Mouse (Mus musculus): ENCODE data around the gene Slc25a22. TPM values are rescaled to one million over a fixed set of nuclear protein-coding genes. Genes with fewer than 3 reads are reported as not detected.

Gene Slc25a22
- total and polyA plus RNA-seq, 3 experiments, result 6.5 to 31.5 (median 16.1) TPM

GRCm38 (mm10) chr7:141475805-141476158, 38.1 kb upstream of the Slc25a22 start:
- H3K79me2 ChIP-seq (replicated peaks; ENCODE audit: control insufficient read depth, extremely low read depth, insufficient read depth, poor library complexity, severe bottlenecking), result peaks cover 22% of the 10 kb centered on the region
- peaks cover 9% of the 10 kb centered on the region for H3K27me3 ChIP-seq (replicated peaks)
- H3K4me1 ChIP-seq (ENCODE audit: control insufficient read depth in 1 of 2, insufficient read depth in 2 of 2), result peaks cover 13 to 43% of the 10 kb centered on the region in 2 experiments
- in situ Hi-C loops (cut with MboI; ENCODE audit: low pct_ligation_motif_present, low pct_unique_long_range_greater_than_20kb, low sequenced_read_pairs) (no loop called here), dilution Hi-C loops (cut with MboI; ENCODE audit: extremely low pct_ligation_motif_present, extremely low pct_unique_long_range_greater_than_20kb, low sequenced_read_pairs) (no loop called here)
- no peak overlapping the region for H3K27ac ChIP-seq (ENCODE audit: insufficient read depth, low read depth)
- peak overlapping the region; percentile 74 to 96 (median 89) for H3K4me3 ChIP-seq (replicated peaks in 1 of 3; ENCODE audit: low read depth in 2 of 3, low read length in 2 of 3, poor library complexity in 1 of 3)
- H3K4me2 ChIP-seq (ENCODE audit: insufficient read depth, low read depth, poor library complexity, severe bottlenecking), result peak overlapping the region; percentile 53
- no peak for DNase-seq (ENCODE audit: extremely low read depth)
- TF ChIP-seq MAFK (IDR thresholded peaks at IDR 0.05; ENCODE audit: insufficient replicate concordance, low read length) (no peak), RAD21 (IDR thresholded peaks at IDR 0.05; ENCODE audit: low read depth, low read length) (no peak), SMC3 (IDR thresholded peaks at IDR 0.05; ENCODE audit: low read depth, low read length) (no peak), TCF12 (IDR thresholded peaks at IDR 0.05; ENCODE audit: low read depth, low read length) (no peak), ETS1 (conservative IDR thresholded peaks at IDR 0.05; ENCODE audit: low read depth, low read length) (no peak), POLR2A (IDR thresholded peaks at IDR 0.05; ENCODE audit: low read depth, low read length) (no peak), ZNF384 (IDR thresholded peaks at IDR 0.05; ENCODE audit: low read depth, low read length) (no peak), ELF1 (IDR thresholded peaks at IDR 0.05; ENCODE audit: low read depth, low read length) (no peak), TBP (conservative IDR thresholded peaks at IDR 0.05; ENCODE audit: low read depth, low read length) (no peak), MAX (IDR thresholded peaks at IDR 0.05; ENCODE audit: low read length) (no peak), KAT2A (IDR thresholded peaks at IDR 0.05; ENCODE audit: insufficient replicate concordance, low read length) (no peak), MEF2A (IDR thresholded peaks at IDR 0.05; ENCODE audit: borderline replicate concordance, low read depth, low read length) (no peak), BHLHE40 (IDR thresholded peaks at IDR 0.05; ENCODE audit: low read depth, low read length) (no peak), UBTF (IDR thresholded peaks at IDR 0.05; ENCODE audit: low read depth, low read length) (no peak), CHD2 (IDR thresholded peaks at IDR 0.05; ENCODE audit: low read length) (no peak), JUND (conservative IDR thresholded peaks at IDR 0.05; ENCODE audit: low read depth, low read length) (no peak), MAZ (IDR thresholded peaks at IDR 0.05; ENCODE audit: low read depth, low read length) (no peak), CTCF (conservative IDR thresholded peaks at IDR 0.05 in 1 of 2, IDR thresholded peaks at IDR 0.05 in 1 of 2; ENCODE audit: low read depth in 2 of 2, low read length in 2 of 2) (no peak), NRF1 (IDR thresholded peaks at IDR 0.05; ENCODE audit: low read depth, low read length) (no peak), E2F4 (IDR thresholded peaks at IDR 0.05; ENCODE audit: insufficient replicate concordance, low read depth, low read length) (no peak)
- no peaks in the 10 kb centered on the region for H3K9me3 ChIP-seq (replicated peaks; ENCODE audit: low read length)
- H3K36me3 ChIP-seq (replicated peaks in 1 of 2; ENCODE audit: control insufficient read depth in 1 of 2, insufficient read depth in 1 of 2, low read length in 1 of 2), result peaks cover 16 to 26% of the 10 kb centered on the region in 2 experiments
- peak overlapping the region; percentile 40 for H3K9ac ChIP-seq (ENCODE audit: insufficient read depth, low read depth)

GRCm38 (mm10) chr7:141475011-141475804, 37.5 kb upstream of the Slc25a22 start, which contains the start of the genes Polr2l and Tspan4:
Gene Polr2l, minus strand, starts transcription at chr7:141475132.
Gene Tspan4, plus strand, starts transcription at chr7:141475240.
- no peaks in the 10 kb centered on the region for H3K9me3 ChIP-seq (replicated peaks; ENCODE audit: low read length)
- H3K4me2 ChIP-seq (ENCODE audit: insufficient read depth, low read depth, poor library complexity, severe bottlenecking), result peak within 1 kb of the TSS; percentile 86
- DNase-seq (ENCODE audit: extremely low read depth), result peak; percentile 79
- peaks cover 22% of the 10 kb centered on the region for H3K79me2 ChIP-seq (replicated peaks; ENCODE audit: control insufficient read depth, extremely low read depth, insufficient read depth, poor library complexity, severe bottlenecking)
- H3K4me3 ChIP-seq (replicated peaks in 1 of 3; ENCODE audit: low read depth in 2 of 3, low read length in 2 of 3, poor library complexity in 1 of 3), result peak within 1 kb of the TSS; percentile 74 to 96 (median 89)
- H3K4me1 ChIP-seq (ENCODE audit: control insufficient read depth in 1 of 2, insufficient read depth in 2 of 2), result peaks cover 18 to 40% of the 10 kb centered on the region in 2 experiments
- dilution Hi-C loops (cut with MboI; ENCODE audit: extremely low pct_ligation_motif_present, extremely low pct_unique_long_range_greater_than_20kb, low sequenced_read_pairs), result no loop called here
- in situ Hi-C loops (cut with MboI; ENCODE audit: low pct_ligation_motif_present, low pct_unique_long_range_greater_than_20kb, low sequenced_read_pairs), result no loop called here
- H3K9ac ChIP-seq (ENCODE audit: insufficient read depth, low read depth), result peak within 1 kb of the TSS; percentile 51
- H3K27me3 ChIP-seq (replicated peaks), result peaks cover 9% of the 10 kb centered on the region
- peaks cover 21 to 32% of the 10 kb centered on the region in 2 experiments for H3K36me3 ChIP-seq (replicated peaks in 1 of 2; ENCODE audit: control insufficient read depth in 1 of 2, insufficient read depth in 1 of 2, low read length in 1 of 2)
- no peak within 1 kb of the TSS for H3K27ac ChIP-seq (ENCODE audit: insufficient read depth, low read depth)
- TF ChIP-seq ZC3H11A (IDR thresholded peaks at IDR 0.05; ENCODE audit: low read depth, low read length), result no peak
- no peak for TF ChIP-seq CTCF (conservative IDR thresholded peaks at IDR 0.05 in 1 of 2, IDR thresholded peaks at IDR 0.05 in 1 of 2; ENCODE audit: low read depth in 2 of 2, low read length in 2 of 2)
- no peak for TF ChIP-seq TBP (conservative IDR thresholded peaks at IDR 0.05; ENCODE audit: low read depth, low read length)
- TF ChIP-seq MAX (IDR thresholded peaks at IDR 0.05; ENCODE audit: low read length), result peak; percentile 73; the same call in 1 of the 2 replicates
- TF ChIP-seq USF2 (conservative IDR thresholded peaks at IDR 0.05; ENCODE audit: low read depth, low read length), result no peak
- TF ChIP-seq ZKSCAN1 (IDR thresholded peaks at IDR 0.05; ENCODE audit: borderline replicate concordance, low read depth, low read length), result no peak
- TF ChIP-seq UBTF (IDR thresholded peaks at IDR 0.05; ENCODE audit: low read depth, low read length), result no peak
- TF ChIP-seq PAX5 (IDR thresholded peaks at IDR 0.05; ENCODE audit: low read length), result no peak
- TF ChIP-seq NELFE (IDR thresholded peaks at IDR 0.05; ENCODE audit: low read depth, low read length), result peak; percentile 88
- TF ChIP-seq ETS1 (conservative IDR thresholded peaks at IDR 0.05; ENCODE audit: low read depth, low read length), result no peak
- no peak; the same call in 1 of the 2 replicates for TF ChIP-seq GABPA (IDR thresholded peaks at IDR 0.05; ENCODE audit: insufficient replicate concordance, low read depth, low read length)
- TF ChIP-seq EP300 (IDR thresholded peaks at IDR 0.05; ENCODE audit: low read length), result no peak
- TF ChIP-seq POLR2A (IDR thresholded peaks at IDR 0.05; ENCODE audit: low read depth, low read length), result peak; percentile 88
- 0 out of 2 replicates have a peak, but pooled peaks have one; percentile 58 for TF ChIP-seq TCF12 (IDR thresholded peaks at IDR 0.05; ENCODE audit: low read depth, low read length)
- peak; percentile 89 for TF ChIP-seq HCFC1 (IDR thresholded peaks at IDR 0.05; ENCODE audit: low read depth, low read length)
- TF ChIP-seq BHLHE40 (IDR thresholded peaks at IDR 0.05; ENCODE audit: low read depth, low read length), result 0 out of 2 replicates have a peak, but pooled peaks have one; percentile 12
- 0 out of 2 replicates have a peak, but pooled peaks have one; percentile 45 for TF ChIP-seq MEF2A (IDR thresholded peaks at IDR 0.05; ENCODE audit: borderline replicate concordance, low read depth, low read length)
- TF ChIP-seq MYC (IDR thresholded peaks at IDR 0.05; ENCODE audit: low read depth, low read length), result no peak
- no peak for TF ChIP-seq E2F4 (IDR thresholded peaks at IDR 0.05; ENCODE audit: insufficient replicate concordance, low read depth, low read length)
- no peak for TF ChIP-seq RAD21 (IDR thresholded peaks at IDR 0.05; ENCODE audit: low read depth, low read length)

Measured in CH12.LX (cell line).